Mouse (Mus musculus) MEL (cell line): Measurements from ENCODE around the gene Olfr65. TPM values are rescaled to one million over a fixed set of nuclear protein-coding genes. Genes with fewer than 3 reads are reported as not detected.

Source experiments
- DNase-seq: peaks from one replicate; pipeline ENCODE4 v3.0.0; 2011; ENCODE audit warnings: low read depth, low spot score
- H3K27ac ChIP-seq: 2 replicates; pipeline ENCODE4 v1.5.1; 2012; ENCODE audit warnings: low read depth, mild to moderate bottlenecking, control low read depth, low read length, moderate library complexity; ENCODE audit not compliant: control insufficient read depth
- H3K27me3 ChIP-seq, 2 experiments: fragments of 150-350 bp in 1 of 2; sonication (generic) in 1 of 2; 2 replicates each; pipeline ENCODE4 v1.6.1; 2012; ENCODE audit warnings: low read length in 2 of 2, mild to moderate bottlenecking in 2 of 2, improper control_type of control experiment in 1 of 2, moderate library complexity in 1 of 2; ENCODE audit not compliant: insufficient read depth in 2 of 2, control insufficient read depth in 1 of 2
- H3K36me3 ChIP-seq, 2 experiments: 2 replicates each; pipeline ENCODE4 v1.6.1; 2012 to 2014; ENCODE audit warnings: low read length in 2 of 2, improper control_type of control experiment in 1 of 2, inconsistent platforms in 1 of 2, mild to moderate bottlenecking in 1 of 2; ENCODE audit not compliant: insufficient read depth in 2 of 2, control insufficient read depth in 1 of 2
- H3K4me1 ChIP-seq, 2 experiments: fragments of 150-350 bp in 1 of 2; sonication (generic) in 1 of 2; 2 replicates each; pipeline ENCODE4 v1.6.1; 2012; ENCODE audit warnings: low read length in 2 of 2, improper control_type of control experiment in 1 of 2, mild to moderate bottlenecking in 1 of 2; ENCODE audit not compliant: insufficient read depth in 2 of 2, control insufficient read depth in 1 of 2
- H3K4me3 ChIP-seq, 2 experiments: fragments of 150-350 bp in 1 of 2; sonication (generic) in 1 of 2; 2 replicates each; pipeline ENCODE4 v1.5.1; 2012; ENCODE audit warnings: low read depth in 2 of 2, low read length in 2 of 2, mild to moderate bottlenecking in 2 of 2, moderate library complexity in 2 of 2, control low read depth in 1 of 2, improper control_type of control experiment in 1 of 2; ENCODE audit not compliant: control insufficient read depth in 1 of 2, insufficient read depth in 1 of 2
- H3K79me2 ChIP-seq: 2 replicates; pipeline ENCODE4 v1.6.1; 2012; ENCODE audit warnings: mild to moderate bottlenecking, low read length, moderate library complexity; ENCODE audit not compliant: control insufficient read depth, poor library complexity, insufficient read depth
- H3K9ac ChIP-seq: 2 replicates; pipeline ENCODE4 v1.6.1; 2012; ENCODE audit warnings: low read depth, mild to moderate bottlenecking, control low read depth, low read length, moderate library complexity; ENCODE audit not compliant: control insufficient read depth, poor library complexity, severe bottlenecking
- H3K9me3 ChIP-seq: fragments of 150-350 bp; sonication (generic); replicated peaks from 2 replicates; pipeline ENCODE4 v1.6.1; 2012; ENCODE audit warnings: mild to moderate bottlenecking, low read length, improper control_type of control experiment, moderate library complexity; ENCODE audit not compliant: insufficient read depth
- BHLHE40 ChIP-seq: IDR thresholded peaks from 2 replicates; pipeline ENCODE4 v1.6.1; 2012; ENCODE audit warnings: low read depth, mild to moderate bottlenecking, inconsistent platforms, low read length, improper control_type of control experiment, borderline replicate concordance
- CHD1 ChIP-seq: IDR thresholded peaks from 2 replicates; pipeline ENCODE4 v1.6.1; 2012; ENCODE audit warnings: low read depth, mild to moderate bottlenecking, inconsistent platforms, low read length, improper control_type of control experiment
- CHD2 ChIP-seq: IDR thresholded peaks from 2 replicates; pipeline ENCODE4 v1.6.1; 2011; ENCODE audit warnings: low read length, improper control_type of control experiment
- CTCF ChIP-seq, 3 experiments: IDR thresholded peaks in 2 of 3; conservative IDR thresholded peaks in 1 of 3; 2 replicates each; pipeline ENCODE4 v1.5.1; 2011 to 2012; ENCODE audit warnings: low read length in 3 of 3, low read depth in 2 of 3, mild to moderate bottlenecking in 2 of 3, improper control_type of control experiment in 1 of 3, inconsistent platforms in 1 of 3, mixed read lengths in 1 of 3, moderate library complexity in 1 of 3; ENCODE audit not compliant: control insufficient read depth in 1 of 3, insufficient read depth in 1 of 3, poor library complexity in 1 of 3, severe bottlenecking in 1 of 3
- ELF1 ChIP-seq: IDR thresholded peaks from 2 replicates; pipeline ENCODE4 v1.6.1; 2014; ENCODE audit warnings: low read depth, mild to moderate bottlenecking, inconsistent platforms, low read length, improper control_type of control experiment, moderate library complexity
- GABPA ChIP-seq: IDR thresholded peaks from 2 replicates; pipeline ENCODE4 v1.6.1; 2012; ENCODE audit warnings: low read depth, mild to moderate bottlenecking, inconsistent platforms, low read length, improper control_type of control experiment, moderate library complexity
- GATA1 ChIP-seq: IDR thresholded peaks from 2 replicates; pipeline ENCODE4 v1.6.1; 2011; ENCODE audit warnings: low read depth, low read length, improper control_type of control experiment
- MAFK ChIP-seq: IDR thresholded peaks from 2 replicates; pipeline ENCODE4 v1.6.1; 2011; ENCODE audit warnings: low read depth, mild to moderate bottlenecking, low read length, improper control_type of control experiment, borderline replicate concordance
- MEF2A ChIP-seq: IDR thresholded peaks from 2 replicates; pipeline ENCODE4 v1.6.1; 2014; ENCODE audit warnings: low read depth, mild to moderate bottlenecking, inconsistent platforms, low read length, improper control_type of control experiment; ENCODE audit not compliant: poor library complexity, insufficient replicate concordance, severe bottlenecking; ENCODE audit errors: extremely low read depth
- MYB ChIP-seq: IDR thresholded peaks from 2 replicates; pipeline ENCODE4 v1.6.1; 2011; ENCODE audit warnings: mild to moderate bottlenecking, low read depth, low read length, improper control_type of control experiment
- MYC ChIP-seq: IDR thresholded peaks from 2 replicates; pipeline ENCODE4 v1.6.1; 2011; ENCODE audit warnings: low read depth, mild to moderate bottlenecking, low read length, improper control_type of control experiment, moderate library complexity
- NELFE ChIP-seq: IDR thresholded peaks from 2 replicates; pipeline ENCODE4 v1.6.1; 2011; ENCODE audit warnings: low read depth, low read length, improper control_type of control experiment
- NRF1 ChIP-seq: IDR thresholded peaks from 2 replicates; pipeline ENCODE4 v1.6.1; 2014; ENCODE audit warnings: low read depth, mild to moderate bottlenecking, inconsistent platforms, low read length, improper control_type of control experiment, moderate library complexity; ENCODE audit not compliant: poor library complexity, insufficient read depth, severe bottlenecking
- POLR2A ChIP-seq, 2 experiments: IDR thresholded peaks; 2 replicates each; pipeline ENCODE4 v1.6.1; 2011 to 2012; ENCODE audit warnings: low read length in 2 of 2, mild to moderate bottlenecking in 2 of 2, control low read depth in 1 of 2, improper control_type of control experiment in 1 of 2, low read depth in 1 of 2, moderate library complexity in 1 of 2; ENCODE audit not compliant: control insufficient read depth in 1 of 2, insufficient read depth in 1 of 2, poor library complexity in 1 of 2
- POLR2AphosphoS2 ChIP-seq: IDR thresholded peaks from 2 replicates; pipeline ENCODE4 v1.6.1; 2011; ENCODE audit warnings: low read length, improper control_type of control experiment
- POLR2AphosphoS5 ChIP-seq: IDR thresholded peaks from 2 replicates; pipeline ENCODE4 v1.6.1; 2012; ENCODE audit warnings: low read depth, borderline replicate concordance, mild to moderate bottlenecking, inconsistent platforms, low read length, moderate library complexity, mixed read lengths
- RAD21 ChIP-seq: IDR thresholded peaks from 2 replicates; pipeline ENCODE4 v1.6.1; 2011; ENCODE audit warnings: mild to moderate bottlenecking, low read depth, low read length, improper control_type of control experiment
- SMC3 ChIP-seq: IDR thresholded peaks from 2 replicates; pipeline ENCODE4 v1.6.1; 2011; ENCODE audit warnings: low read depth, low read length, improper control_type of control experiment
- TCF12 ChIP-seq: IDR thresholded peaks from 2 replicates; pipeline ENCODE4 v1.6.1; 2014; ENCODE audit warnings: low read depth, mild to moderate bottlenecking, inconsistent platforms, low read length, improper control_type of control experiment, moderate library complexity
- UBTF ChIP-seq: IDR thresholded peaks from 2 replicates; pipeline ENCODE4 v1.6.1; 2012; ENCODE audit warnings: low read depth, mild to moderate bottlenecking, inconsistent platforms, low read length, improper control_type of control experiment, moderate library complexity, borderline replicate concordance; ENCODE audit not compliant: insufficient read depth
- USF2 ChIP-seq, 2 experiments: IDR thresholded peaks; 2 replicates each; pipeline ENCODE4 v1.6.1; 2011 to 2012; ENCODE audit warnings: improper control_type of control experiment in 2 of 2, low read length in 2 of 2, borderline replicate concordance in 1 of 2, inconsistent platforms in 1 of 2, low read depth in 1 of 2, mild to moderate bottlenecking in 1 of 2; ENCODE audit not compliant: insufficient read depth in 1 of 2
- ZC3H11A ChIP-seq: IDR thresholded peaks from 2 replicates; pipeline ENCODE4 v1.6.1; 2012; ENCODE audit warnings: low read depth, mild to moderate bottlenecking, inconsistent platforms, low read length, improper control_type of control experiment
- ZKSCAN1 ChIP-seq: IDR thresholded peaks from 2 replicates; pipeline ENCODE4 v1.6.1; 2012; ENCODE audit warnings: low read depth, mild to moderate bottlenecking, inconsistent platforms, low read length, improper control_type of control experiment, moderate library complexity
- polyA plus RNA-seq, 2 experiments: library from polyadenylated mRNA; stranded (reverse) in 1 of 2; unstranded in 1 of 2; fragments of >175 nt in 1 of 2; fragments of >200 nt in 1 of 2; gene quantifications; 2 replicates each; pipeline versions ENCODE4 v1.2.1 to v1.2.4; 2012; ENCODE audit warnings: low replicate concordance in 2 of 2, low read depth in 1 of 2; ENCODE audit not compliant: insufficient read length in 2 of 2, insufficient read depth in 1 of 2, missing spikeins in 1 of 2
- total RNA-seq: library from RNA; depleted of rRNA; stranded (reverse); fragments of 300-350 nt; gene quantifications from 2 replicates; pipeline ENCODE4 v1.2.3, GENCODE M21; 2012

The Olfr65 gene
- total and polyA plus RNA-seq, 3 experiments, result not detected

DNA sequence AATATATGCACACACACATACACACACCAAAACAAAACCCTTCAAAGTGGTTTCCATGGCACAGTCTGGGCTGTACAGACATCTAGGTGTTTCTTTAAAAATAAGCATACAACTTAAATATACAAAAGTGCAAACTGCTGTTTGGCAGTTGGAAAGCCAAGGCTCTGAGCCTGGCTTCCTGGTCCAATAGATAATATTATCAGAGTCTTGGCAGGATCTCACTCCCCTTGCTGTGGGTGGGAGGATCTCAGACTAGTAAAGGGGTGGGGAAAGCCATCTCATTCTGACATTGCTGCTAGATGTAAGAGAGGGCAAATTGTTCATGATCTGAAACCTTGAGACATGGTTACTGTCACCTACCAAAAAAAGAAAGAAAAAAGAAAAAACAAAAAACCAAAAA, 32.6 kb upstream of the Olfr65 start (continued):
- TF ChIP-seq POLR2AphosphoS2 (no peak), NRF1 (no peak), MAFK (no peak), BHLHE40 (no peak), MYB (peak; percentile 94), NELFE (no peak), GATA1 (peak; percentile 94), MYC (no peak), CHD2 (no peak), CHD1 (no peak), ZC3H11A (no peak), CTCF (IDR thresholded peaks at IDR 0.05 in 2 of 3, conservative IDR thresholded peaks at IDR 0.05 in 1 of 3; ENCODE audit: control insufficient read depth in 1 of 3, insufficient read depth in 1 of 3, low read depth in 2 of 3, low read length in 3 of 3, poor library complexity in 1 of 3, severe bottlenecking in 1 of 3) (no peak), ZKSCAN1 (no peak), TCF12 (peak; percentile 94), POLR2A (IDR thresholded peaks at IDR 0.05; ENCODE audit: control insufficient read depth in 1 of 2, insufficient read depth in 1 of 2, low read depth in 1 of 2, low read length in 2 of 2, poor library complexity in 1 of 2) (peak in 1 of 2 experiments; percentile 42; a peak in 1 of 4 replicates), POLR2AphosphoS5 (no peak), GABPA (no peak), ELF1 (0 out of 2 replicates have a peak, but pooled peaks have one; percentile 32)
- TF ChIP-seq, all 39 proteins: peak for 13

- no peak overlapping the region for H3K27ac ChIP-seq
These were observed 30.2 kb upstream of the Olfr65 start for GRCm38 (mm10) chr7:103873064-103873463.

More at GRCm38 (mm10) chr7:103873064-103873463, 30.2 kb upstream of the Olfr65 start:
- DNase-seq, result peak; percentile 77
- H3K9me3 ChIP-seq, result no peaks in the 10 kb centered on the region
- H3K36me3 ChIP-seq, result peaks cover 0 to 25% of the 10 kb centered on the region in 2 experiments; a peak in 2 of 4 replicates
- no peaks in the 10 kb centered on the region; the same call in 1 of the 2 replicates for H3K79me2 ChIP-seq
- H3K4me1 ChIP-seq, result peaks cover 15 to 28% of the 10 kb centered on the region in 2 experiments
- H3K9ac ChIP-seq, result no peak overlapping the region
- TF ChIP-seq SMC3, result peak; percentile 79
- TF ChIP-seq MYC, result no peak
- TF ChIP-seq USF2 (IDR thresholded peaks at IDR 0.05; ENCODE audit: borderline replicate concordance in 1 of 2, insufficient read depth in 1 of 2, low read depth in 1 of 2, low read length in 2 of 2), result no peak
- TF ChIP-seq UBTF, result no peak
- TF ChIP-seq RAD21, result peak; percentile 76
- no peak for TF ChIP-seq MEF2A
- peak; percentile 91 for TF ChIP-seq ZC3H11A
- TF ChIP-seq CTCF (IDR thresholded peaks at IDR 0.05 in 2 of 3, conservative IDR thresholded peaks at IDR 0.05 in 1 of 3; ENCODE audit: control insufficient read depth in 1 of 3, insufficient read depth in 1 of 3, low read depth in 2 of 3, low read length in 3 of 3, poor library complexity in 1 of 3, severe bottlenecking in 1 of 3), result peak in 2 of 3 experiments; percentile 37 to 58; a peak in 4 of 6 replicates
- TF ChIP-seq, all 39 proteins: peak for 4
- H3K4me3 ChIP-seq, result no peak overlapping the region
- no peaks in the 10 kb centered on the region for H3K27me3 ChIP-seq
